Mouse (Mus musculus): ENCODE data around the gene Wdr59. TPM values are rescaled to one million over a fixed set of nuclear protein-coding genes. Genes with fewer than 3 reads are reported as not detected.
A peak's percentile ranks its signal among the peaks of the same experiment; 100 is the strongest.

Wdr59 gene
- polyA plus RNA-seq, 1 experiment from 2014 or later, result 7.8 TPM

DNA sequence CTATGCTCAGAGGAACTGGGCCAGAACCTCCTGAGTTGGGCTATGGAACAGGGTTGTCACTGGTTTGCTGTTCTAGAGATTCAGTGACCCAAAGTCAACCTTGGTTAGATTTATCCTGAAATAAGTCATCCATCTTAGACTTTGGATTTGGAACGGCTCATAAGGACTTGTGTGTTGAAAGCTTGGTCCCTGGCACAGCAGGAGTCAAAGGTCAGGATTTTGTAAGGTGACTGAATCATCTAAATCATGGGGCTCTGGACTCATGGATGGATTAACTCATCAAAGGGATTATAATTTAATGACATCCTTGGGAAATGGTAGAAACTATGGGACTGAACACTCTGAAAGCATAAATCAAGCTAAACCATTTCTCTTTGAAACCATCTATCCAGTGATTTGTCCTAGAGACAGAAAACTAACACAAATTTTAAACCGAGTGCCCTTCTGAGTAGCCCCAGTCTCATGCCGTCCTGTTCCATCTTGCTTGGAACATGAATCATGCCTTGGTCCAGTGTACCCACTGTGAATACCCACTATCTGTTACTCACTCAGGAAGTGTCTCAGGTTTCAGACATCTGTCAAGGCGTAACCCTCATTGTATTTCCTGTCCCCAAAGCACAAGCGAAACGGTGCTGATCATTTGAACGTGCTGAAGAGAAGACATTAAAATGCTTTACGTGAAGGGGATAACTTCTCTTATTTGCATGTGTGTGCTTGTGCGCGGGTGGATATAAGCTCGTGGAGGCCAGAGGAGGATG, 86.6 kb downstream of the Wdr59 start:
- 62% methylated on average over 11 of the region's 11 CpGs for WGBS

DNA sequence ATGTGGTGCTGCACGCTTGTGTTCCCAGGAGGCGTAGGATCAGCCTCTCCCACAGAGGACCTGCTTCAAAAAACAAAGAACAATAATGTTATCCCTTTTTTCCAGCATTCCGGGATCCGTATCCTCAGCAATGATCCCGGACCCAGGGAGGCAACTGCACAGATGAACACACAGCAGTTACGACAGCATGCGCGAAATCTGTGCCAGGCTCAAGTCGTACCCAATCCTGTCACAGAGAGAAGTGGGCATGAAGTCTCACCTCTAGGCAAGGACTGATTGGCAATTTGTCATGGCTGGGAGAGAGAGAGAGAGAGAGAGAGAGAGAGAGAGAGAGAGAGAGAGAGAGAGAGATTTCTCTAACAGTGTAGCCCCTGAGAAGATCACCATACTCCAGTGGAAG, 97.2 kb downstream of the Wdr59 start:
- WGBS, result 91% methylated on average over 9 of the region's 9 CpGs
- no peak overlapping the region for H3K4me2 ChIP-seq (replicated peaks)
- H3K36me3 ChIP-seq, result no peaks in the 10 kb centered on the region
- H3K4me3 ChIP-seq, result no peak overlapping the region
- H3K27ac ChIP-seq, result no peak overlapping the region
- no peaks in the 10 kb centered on the region for H3K27me3 ChIP-seq
- no peaks in the 10 kb centered on the region for H3K4me1 ChIP-seq
- no peak overlapping the region for H3K9ac ChIP-seq
- ATAC-seq (ENCODE audit: insufficient number of reproducible peaks, insufficient read depth, low FRiP score, low TSS enrichment), result no peak
- H3K9me3 ChIP-seq, result no peaks in the 10 kb centered on the region

More for the DNA sequence above, 86.6 kb downstream of the Wdr59 start:
- H3K27me3 ChIP-seq, result no peaks in the 10 kb centered on the region
- no peak for ATAC-seq (ENCODE audit: insufficient number of reproducible peaks, insufficient read depth, low FRiP score, low TSS enrichment)
- H3K4me1 ChIP-seq, result no peaks in the 10 kb centered on the region
- H3K4me2 ChIP-seq (replicated peaks), result no peak overlapping the region
- no peak overlapping the region for H3K4me3 ChIP-seq
- no peak overlapping the region for H3K9ac ChIP-seq
- no peak overlapping the region for H3K27ac ChIP-seq
- H3K9me3 ChIP-seq, result no peaks in the 10 kb centered on the region
- no peaks in the 10 kb centered on the region for H3K36me3 ChIP-seq

DNA sequence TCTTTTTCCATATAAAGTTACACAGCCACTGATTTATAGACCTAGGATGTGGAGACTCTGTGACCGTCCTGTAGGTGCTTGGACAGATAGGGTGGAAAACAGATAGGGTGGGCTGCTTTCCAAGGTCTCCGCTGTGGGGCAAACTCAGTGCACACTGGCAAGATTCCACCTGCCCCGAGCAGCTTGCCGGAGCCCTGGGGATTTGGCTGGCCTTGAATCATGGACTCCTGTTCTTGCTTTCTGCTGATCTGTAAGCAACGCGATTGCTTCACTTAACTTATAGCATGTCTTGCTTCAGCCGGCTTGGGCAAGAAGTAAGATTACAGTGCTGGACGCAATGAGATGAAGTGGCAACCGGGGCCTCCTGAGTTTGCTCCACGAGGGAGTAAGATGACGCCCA, 97.7 kb downstream of the Wdr59 start:
- H3K36me3 ChIP-seq, result no peaks in the 10 kb centered on the region
- H3K4me2 ChIP-seq (replicated peaks), result no peak overlapping the region
- H3K4me3 ChIP-seq, result no peak overlapping the region
- H3K27ac ChIP-seq, result no peak overlapping the region
- H3K27me3 ChIP-seq, result no peaks in the 10 kb centered on the region
- no peaks in the 10 kb centered on the region for H3K9me3 ChIP-seq
- no peak overlapping the region for H3K9ac ChIP-seq
- 84% methylated on average over 11 of the region's 11 CpGs for WGBS
- H3K4me1 ChIP-seq, result no peaks in the 10 kb centered on the region
- no peak for ATAC-seq (ENCODE audit: insufficient number of reproducible peaks, insufficient read depth, low FRiP score, low TSS enrichment)

DNA sequence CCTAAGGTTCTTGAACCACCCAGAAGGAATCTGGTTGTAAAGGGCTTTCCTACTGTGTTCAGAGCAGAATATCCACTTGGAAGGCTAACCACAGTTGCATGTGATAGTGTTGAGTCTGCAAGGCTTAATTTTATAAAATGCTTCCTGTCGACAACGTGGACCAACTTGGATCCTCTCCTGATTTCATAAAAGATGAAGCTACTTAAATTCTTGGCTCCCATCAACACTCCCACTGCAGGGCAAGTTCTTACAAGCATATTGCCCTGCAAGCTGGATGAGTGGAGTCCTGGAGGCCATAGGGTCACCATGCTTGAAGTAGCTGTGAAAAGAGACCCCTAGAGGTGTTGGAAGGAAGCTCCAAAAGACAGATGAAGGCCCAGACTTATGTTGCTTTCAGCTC, 99.3 kb downstream of the Wdr59 start:
- H3K27me3 ChIP-seq, result no peaks in the 10 kb centered on the region
- H3K4me3 ChIP-seq, result no peak overlapping the region
- no peak overlapping the region for H3K4me2 ChIP-seq (replicated peaks)
- no peak overlapping the region for H3K27ac ChIP-seq
- H3K9me3 ChIP-seq, result no peaks in the 10 kb centered on the region
- no peaks in the 10 kb centered on the region for H3K36me3 ChIP-seq
- no peak overlapping the region for H3K9ac ChIP-seq
- no peak for ATAC-seq (ENCODE audit: insufficient number of reproducible peaks, insufficient read depth, low FRiP score, low TSS enrichment)
- WGBS, result 86% methylated on average over 2 of the region's 2 CpGs
- H3K4me1 ChIP-seq, result no peaks in the 10 kb centered on the region

DNA sequence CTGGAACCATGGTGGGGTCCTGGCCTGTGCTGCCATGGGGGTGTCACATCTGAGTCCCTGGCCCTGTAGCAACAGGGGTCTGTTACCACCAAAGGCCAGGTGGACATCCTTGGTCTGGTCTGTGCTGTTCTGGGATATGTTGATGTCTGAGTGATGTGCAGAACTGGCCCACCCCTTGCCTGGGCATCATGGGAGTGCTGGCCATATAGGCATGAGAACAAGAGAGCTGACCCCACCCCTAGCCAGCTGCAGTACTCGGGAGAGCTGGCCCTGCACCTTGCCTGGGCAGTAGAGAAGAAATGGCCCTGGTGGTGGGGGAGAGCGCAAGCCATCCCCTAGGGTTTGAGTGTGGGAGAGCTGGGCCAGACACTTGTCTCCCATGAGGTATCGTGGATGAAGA, 102.7 kb downstream of the Wdr59 start:
- Histone ChIP-seq H3K4me2 (replicated peaks) (no peak overlapping the region), H3K27ac (no peak overlapping the region), H3K9ac (no peak overlapping the region), H3K4me1 (no peaks in the 10 kb centered on the region), H3K27me3 (no peaks in the 10 kb centered on the region), H3K36me3 (no peaks in the 10 kb centered on the region), H3K9me3 (no peaks in the 10 kb centered on the region), H3K4me3 (no peak overlapping the region)
- 0 out of 2 replicates have a peak, but pooled peaks have one; percentile 41 for ATAC-seq (ENCODE audit: insufficient number of reproducible peaks, insufficient read depth, low FRiP score, low TSS enrichment)
- 67% methylated on average over 3 of the region's 3 CpGs for WGBS

DNA sequence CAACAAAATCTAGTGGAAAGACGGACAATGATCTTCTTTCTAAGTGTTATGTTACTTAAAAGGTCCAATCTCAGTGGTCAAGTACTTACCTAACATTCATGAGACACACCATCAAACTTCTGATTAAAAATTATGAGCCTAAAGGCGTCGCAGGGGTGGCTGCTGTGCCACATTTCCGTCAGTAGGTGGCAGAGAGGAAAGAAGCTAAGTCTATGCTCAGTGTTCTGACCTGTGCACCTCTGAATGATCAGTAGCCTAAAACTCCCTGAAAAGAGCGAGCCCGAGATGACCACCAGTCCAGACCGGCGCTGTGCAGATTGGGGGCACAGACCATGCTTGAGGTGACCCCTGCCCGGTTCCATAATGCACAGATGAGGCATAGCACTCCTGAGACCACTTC, 103.3 kb downstream of the Wdr59 start:
- Histone ChIP-seq H3K36me3 (no peaks in the 10 kb centered on the region), H3K4me1 (no peaks in the 10 kb centered on the region), H3K9me3 (no peaks in the 10 kb centered on the region), H3K27me3 (no peaks in the 10 kb centered on the region), H3K27ac (no peak overlapping the region), H3K9ac (no peak overlapping the region), H3K4me2 (replicated peaks) (no peak overlapping the region), H3K4me3 (no peak overlapping the region)
- ATAC-seq (ENCODE audit: insufficient number of reproducible peaks, insufficient read depth, low FRiP score, low TSS enrichment), result no peak
- 33% methylated on average over 9 of the region's 9 CpGs for WGBS

DNA sequence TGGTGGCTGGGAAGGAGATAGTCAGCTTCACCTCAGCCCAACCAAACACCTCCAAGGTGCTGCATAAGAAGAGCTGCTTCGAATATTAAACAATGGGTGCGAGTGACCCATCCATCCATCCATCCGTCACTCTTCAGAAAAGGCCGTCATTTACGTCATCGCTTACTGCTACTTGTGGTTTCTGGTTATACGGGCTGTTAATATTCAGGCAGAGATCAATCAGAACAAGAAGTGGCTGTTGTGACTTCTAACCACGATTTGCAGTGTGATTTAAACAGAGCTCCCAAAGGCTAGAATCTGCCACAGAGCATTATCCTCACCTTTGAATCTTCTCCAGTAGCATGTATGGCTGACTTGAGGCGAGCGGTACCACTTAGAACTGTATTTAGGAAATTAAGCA, 104.7 kb downstream of the Wdr59 start:
- H3K36me3 ChIP-seq, result no peaks in the 10 kb centered on the region
- no peak overlapping the region for H3K4me2 ChIP-seq (replicated peaks)
- H3K4me3 ChIP-seq, result no peak overlapping the region
- H3K9me3 ChIP-seq, result no peaks in the 10 kb centered on the region
- ATAC-seq (ENCODE audit: insufficient number of reproducible peaks, insufficient read depth, low FRiP score, low TSS enrichment), result no peak
- WGBS, result 88% methylated on average over 10 of the region's 10 CpGs
- no peak overlapping the region for H3K27ac ChIP-seq
- no peaks in the 10 kb centered on the region for H3K27me3 ChIP-seq
- no peaks in the 10 kb centered on the region for H3K4me1 ChIP-seq
- H3K9ac ChIP-seq, result no peak overlapping the region

DNA sequence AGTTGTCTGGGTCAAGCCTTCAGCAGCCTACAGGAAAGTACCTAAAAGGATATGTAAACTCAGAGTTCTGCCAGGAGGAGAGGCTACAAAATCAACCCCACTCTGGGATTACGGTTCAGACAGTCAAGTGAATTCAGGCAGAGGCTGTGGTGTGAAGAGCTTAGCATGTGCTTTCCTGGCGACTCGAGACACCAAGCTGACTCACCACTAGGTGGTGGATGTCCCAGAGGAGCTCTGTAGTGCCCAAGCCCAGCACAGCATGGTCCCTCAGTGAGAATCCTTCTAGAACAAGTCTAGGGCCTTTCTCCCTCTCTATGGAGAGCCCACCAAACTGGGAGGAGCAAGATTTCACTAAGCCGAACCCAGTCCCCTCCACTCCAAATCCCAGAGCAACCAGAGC, 118.5 kb downstream of the Wdr59 start:
- Histone ChIP-seq H3K27ac (no peak overlapping the region), H3K27me3 (no peaks in the 10 kb centered on the region), H3K9ac (no peak overlapping the region), H3K4me1 (no peaks in the 10 kb centered on the region), H3K36me3 (no peaks in the 10 kb centered on the region), H3K9me3 (no peaks in the 10 kb centered on the region), H3K4me3 (no peak overlapping the region), H3K4me2 (replicated peaks) (no peak overlapping the region)
- ATAC-seq (ENCODE audit: insufficient number of reproducible peaks, insufficient read depth, low FRiP score, low TSS enrichment), result no peak
- WGBS, result 41% methylated on average over 4 of the region's 4 CpGs

Small RNA genes lying within 50 kb of the gene (microRNA-seq; reads per million reads assigned to microRNA genes)
- not detected for gene Mir1957b

Other genes with a start within 250 kb of the Wdr59 start
- 67.8 and 68.4 TPM in 2 replicates for gene Rfwd3, start 221.9 kb downstream of the Wdr59 start, polyA plus RNA-seq (2016; fragmentation: Nextera tagmentation; extraction: Ambion mirVana)
- gene Mlkl, start 183.9 kb downstream of the Wdr59 start, polyA plus RNA-seq (2016; fragmentation: Nextera tagmentation; extraction: Ambion mirVana), result 0.25 and 0.35 TPM in 2 replicates
- gene Fa2h, start 128.3 kb downstream of the Wdr59 start, polyA plus RNA-seq (2016; fragmentation: Nextera tagmentation; extraction: Ambion mirVana), result 0.10 TPM in 1 of 2 replicates, not detected in the other
- 79.5 TPM in 2 replicates for gene Znrf1, start 14.0 kb upstream of the Wdr59 start, polyA plus RNA-seq (2016; fragmentation: Nextera tagmentation; extraction: Ambion mirVana)
- gene Ldhd, start 108.3 kb upstream of the Wdr59 start, polyA plus RNA-seq (2016; fragmentation: Nextera tagmentation; extraction: Ambion mirVana), result 0.29 and 0.52 TPM in 2 replicates
- gene Zfp1, start 121.3 kb upstream of the Wdr59 start, polyA plus RNA-seq (2016; fragmentation: Nextera tagmentation; extraction: Ambion mirVana), result 26.3 and 29.2 TPM in 2 replicates
- not detected in 2 replicates for gene Ctrb1, start 168.9 kb upstream of the Wdr59 start, polyA plus RNA-seq (2016; fragmentation: Nextera tagmentation; extraction: Ambion mirVana)
- 40.0 and 41.1 TPM in 2 replicates for gene Bcar1, start 221.7 kb upstream of the Wdr59 start, polyA plus RNA-seq (2016; fragmentation: Nextera tagmentation; extraction: Ambion mirVana)